Mouse (Mus musculus): ENCODE data around the gene Fbxo33. TPM values are rescaled to one million over a fixed set of nuclear protein-coding genes. Genes with fewer than 3 reads are reported as not detected.

Fbxo33 gene
- 45.2 and 45.5 TPM in 2 replicates for polyA plus RNA-seq (2012; rRNA removed)

- DNase-seq, result peak; percentile 97
These were observed at the start of gene Fbxo33 for GRCm38 (mm10) chr12:59219325-59220225. Fbxo33 (minus strand) TSS chr12:59219725.

GRCm38 (mm10) chr12:59265942-59266231 lies 46.4 kb upstream of the Fbxo33 start:
- Histone ChIP-seq H3K27me3 (ENCODE audit: control insufficient read depth, insufficient read depth, low read length) (no peaks in the 10 kb centered on the region), H3K4me1 (ENCODE audit: control insufficient read depth, insufficient read depth, low read length) (peaks cover 3% of the 10 kb centered on the region; the same call in 1 of the 2 replicates), H3K27ac (ENCODE audit: insufficient read depth, low read length) (no peak overlapping the region), H3K4me3 (replicated peaks; ENCODE audit: insufficient read depth, low read depth, low read length) (no peak overlapping the region)
- TF ChIP-seq CTCF (IDR thresholded peaks at IDR 0.05; ENCODE audit: borderline replicate concordance, insufficient read depth, low read depth, low read length) (no peak), POLR2A (IDR thresholded peaks at IDR 0.05; ENCODE audit: borderline replicate concordance, insufficient read depth, low read length) (no peak)
- 41% methylated on average over 4 of the region's 4 CpGs for WGBS
- DNase-seq, result no peak

More at GRCm38 (mm10) chr12:59219325-59220225, at the start of gene Fbxo33:
- peaks cover 7% of the 10 kb centered on the region; the same call in 1 of the 2 replicates for H3K4me1 ChIP-seq (ENCODE audit: control insufficient read depth, insufficient read depth, low read length)
- H3K27me3 ChIP-seq (ENCODE audit: control insufficient read depth, insufficient read depth, low read length), result no peaks in the 10 kb centered on the region
- WGBS, result under 1% methylated on average over 109 of the region's 109 CpGs
- H3K4me3 ChIP-seq (replicated peaks; ENCODE audit: insufficient read depth, low read depth, low read length), result peak within 1 kb of the TSS; percentile 59
- H3K27ac ChIP-seq (ENCODE audit: insufficient read depth, low read length), result peak within 1 kb of the TSS; percentile 82
- TF ChIP-seq CTCF (IDR thresholded peaks at IDR 0.05; ENCODE audit: borderline replicate concordance, insufficient read depth, low read depth, low read length) (peak; percentile 60; the same call in 1 of the 2 replicates), POLR2A (IDR thresholded peaks at IDR 0.05; ENCODE audit: borderline replicate concordance, insufficient read depth, low read length) (peak; percentile 60)

- no peak for TF ChIP-seq POLR2A (IDR thresholded peaks at IDR 0.05; ENCODE audit: borderline replicate concordance, insufficient read depth, low read length)
- TF ChIP-seq CTCF (IDR thresholded peaks at IDR 0.05; ENCODE audit: borderline replicate concordance, insufficient read depth, low read depth, low read length), result peak; percentile 21; the same call in 1 of the 2 replicates
- peak; percentile 26 to 27 for DNase-seq
- Histone ChIP-seq H3K27ac (ENCODE audit: insufficient read depth, low read length) (no peak overlapping the region), H3K27me3 (ENCODE audit: control insufficient read depth, insufficient read depth, low read length) (no peaks in the 10 kb centered on the region), H3K4me1 (ENCODE audit: control insufficient read depth, insufficient read depth, low read length) (peaks cover 3% of the 10 kb centered on the region; the same call in 1 of the 2 replicates), H3K4me3 (replicated peaks; ENCODE audit: insufficient read depth, low read depth, low read length) (peak overlapping the region; percentile 4)
- WGBS, result 22% methylated on average over 15 of the region's 15 CpGs
These were observed 45.8 kb upstream of the Fbxo33 start for GRCm38 (mm10) chr12:59265207-59265941.

- Histone ChIP-seq H3K4me3 (replicated peaks; ENCODE audit: insufficient read depth, low read depth, low read length) (no peak overlapping the region), H3K27ac (ENCODE audit: insufficient read depth, low read length) (no peak overlapping the region), H3K27me3 (ENCODE audit: control insufficient read depth, insufficient read depth, low read length) (no peaks in the 10 kb centered on the region), H3K4me1 (ENCODE audit: control insufficient read depth, insufficient read depth, low read length) (peaks cover 3% of the 10 kb centered on the region; the same call in 1 of the 2 replicates)
- 86% methylated on average over 3 of the region's 3 CpGs for WGBS
- no peak for TF ChIP-seq CTCF (IDR thresholded peaks at IDR 0.05; ENCODE audit: borderline replicate concordance, insufficient read depth, low read depth, low read length)
- TF ChIP-seq POLR2A (IDR thresholded peaks at IDR 0.05; ENCODE audit: borderline replicate concordance, insufficient read depth, low read length), result no peak
- DNase-seq, result no peak
These were observed 43.3 kb upstream of the Fbxo33 start for GRCm38 (mm10) chr12:59262841-59263240.

GRCm38 (mm10) chr12:59260798-59261197 lies 41.3 kb upstream of the Fbxo33 start:
- WGBS, result 78% methylated on average over 2 of the region's 2 CpGs
- no peak for DNase-seq
- H3K27me3 ChIP-seq (ENCODE audit: control insufficient read depth, insufficient read depth, low read length), result no peaks in the 10 kb centered on the region
- TF ChIP-seq CTCF (IDR thresholded peaks at IDR 0.05; ENCODE audit: borderline replicate concordance, insufficient read depth, low read depth, low read length), result no peak
- TF ChIP-seq POLR2A (IDR thresholded peaks at IDR 0.05; ENCODE audit: borderline replicate concordance, insufficient read depth, low read length), result no peak
- no peak overlapping the region for H3K4me3 ChIP-seq (replicated peaks; ENCODE audit: insufficient read depth, low read depth, low read length)
- no peak overlapping the region for H3K27ac ChIP-seq (ENCODE audit: insufficient read depth, low read length)
- H3K4me1 ChIP-seq (ENCODE audit: control insufficient read depth, insufficient read depth, low read length), result peaks cover 3% of the 10 kb centered on the region; the same call in 1 of the 2 replicates

- no peak overlapping the region for H3K4me3 ChIP-seq (replicated peaks; ENCODE audit: insufficient read depth, low read depth, low read length)
- H3K27ac ChIP-seq (ENCODE audit: insufficient read depth, low read length), result no peak overlapping the region
- H3K4me1 ChIP-seq (ENCODE audit: control insufficient read depth, insufficient read depth, low read length), result no peaks in the 10 kb centered on the region
- no peaks in the 10 kb centered on the region for H3K27me3 ChIP-seq (ENCODE audit: control insufficient read depth, insufficient read depth, low read length)
- TF ChIP-seq POLR2A (IDR thresholded peaks at IDR 0.05; ENCODE audit: borderline replicate concordance, insufficient read depth, low read length) (no peak), CTCF (IDR thresholded peaks at IDR 0.05; ENCODE audit: borderline replicate concordance, insufficient read depth, low read depth, low read length) (no peak)
- no peak for DNase-seq
These were observed 40.8 kb upstream of the Fbxo33 start for GRCm38 (mm10) chr12:59260362-59260761.

- no peak for DNase-seq
- H3K4me3 ChIP-seq (replicated peaks; ENCODE audit: insufficient read depth, low read depth, low read length), result no peak overlapping the region
- no peak overlapping the region for H3K27ac ChIP-seq (ENCODE audit: insufficient read depth, low read length)
- WGBS, result 89% methylated on average over 5 of the region's 5 CpGs
- no peak for TF ChIP-seq CTCF (IDR thresholded peaks at IDR 0.05; ENCODE audit: borderline replicate concordance, insufficient read depth, low read depth, low read length)
- no peak for TF ChIP-seq POLR2A (IDR thresholded peaks at IDR 0.05; ENCODE audit: borderline replicate concordance, insufficient read depth, low read length)
- H3K4me1 ChIP-seq (ENCODE audit: control insufficient read depth, insufficient read depth, low read length), result no peaks in the 10 kb centered on the region
- no peaks in the 10 kb centered on the region for H3K27me3 ChIP-seq (ENCODE audit: control insufficient read depth, insufficient read depth, low read length)
These were observed 39.5 kb upstream of the Fbxo33 start for GRCm38 (mm10) chr12:59259015-59259414.

Measured in cerebellum, adult 2 months (tissue).